Mouse (Mus musculus) adrenal gland, postnatal 0 days (tissue): ENCODE results near the gene Rbp1. TPM values are rescaled to one million over a fixed set of nuclear protein-coding genes. Genes with fewer than 3 reads are reported as not detected.

Experiments used
- polyA plus RNA-seq: library from polyadenylated mRNA; unstranded; fragments of >200 nt; fragmentation: Nextera tagmentation; extraction: Ambion mirVana; gene quantifications from 2 replicates; pipeline ENCODE4 v1.2.1, GENCODE M21; 2015

Gene Rbp1
- polyA plus RNA-seq, result 57.6 and 102 TPM in 2 replicates

DNA sequence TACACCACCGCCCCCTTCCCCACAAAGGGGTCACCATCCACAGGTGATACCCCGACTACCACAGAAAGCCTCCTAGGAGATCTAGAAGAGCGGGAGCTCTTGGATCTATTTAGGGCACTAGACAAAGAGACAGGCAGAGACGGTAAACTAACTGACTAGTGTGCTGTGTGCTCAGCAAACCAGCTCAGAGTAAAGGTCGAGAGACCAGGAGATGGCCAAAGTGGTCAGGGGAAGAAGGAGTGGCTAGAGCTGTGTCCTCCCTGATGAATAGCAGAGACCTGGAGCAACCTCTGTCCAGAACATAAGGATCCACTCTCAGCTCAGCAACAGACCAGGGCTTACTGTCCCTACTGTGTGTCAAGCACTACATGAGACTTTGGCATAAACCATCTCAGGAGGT is at the start of gene Rbp1:
Rbp1 (plus strand) TSS at position 306 of the 400 bp plus-strand sequence.

DNA sequence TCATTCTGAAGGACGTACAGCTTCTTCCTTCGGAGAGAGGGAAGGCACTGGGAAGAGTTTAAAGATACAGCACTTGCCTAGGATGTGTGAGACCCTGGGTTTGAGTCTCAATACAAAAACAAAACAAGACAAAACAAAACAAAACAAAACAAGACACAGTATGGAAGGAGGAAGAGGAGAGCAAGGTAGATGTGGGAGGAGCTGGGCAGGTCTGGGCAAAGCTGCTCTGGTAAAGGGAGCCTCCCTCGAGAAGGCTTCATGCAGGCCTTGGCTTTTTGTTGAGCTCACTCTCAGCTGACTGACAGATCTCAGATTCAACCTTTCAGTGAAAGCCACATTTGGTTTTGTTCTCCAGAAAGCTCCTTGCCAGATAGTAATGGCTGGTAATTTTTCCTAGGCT is 63.1 kb downstream of the Rbp1 start, which contains the start of gene Rbp2:
Rbp2 (plus strand) TSS at position 301 of the 400 bp plus-strand sequence.

Other genes starting within 250 kb of the Rbp1 start
- 7.2 and 16.1 TPM in 2 replicates for gene Nmnat3, start 135.5 kb upstream of the Rbp1 start, polyA plus RNA-seq
- 3.9 and 24.5 TPM in 2 replicates for gene Rbp2, start 63.2 kb downstream of the Rbp1 start, polyA plus RNA-seq
- 109 and 122 TPM in 2 replicates for gene Copb2, start 140.8 kb downstream of the Rbp1 start, polyA plus RNA-seq
- gene Mrps22, start 178.7 kb downstream of the Rbp1 start, polyA plus RNA-seq, result 79.3 and 85.2 TPM in 2 replicates